Mouse (Mus musculus) brain, embryonic 14.5 days (tissue): ENCODE measurements at regions not wholly inside any gene's neighbourhood (a gene's known extent, or its start where the extent isn't known, plus 50 kb on each side); places are given as distances from the start of the nearest gene placed in this dataset.

Source experiments
- CTCF ChIP-seq: fragments of 200-500 bp; IDR thresholded peaks from 2 replicates; pipeline ENCODE4 v1.5.1; 2012; ENCODE audit warnings: inconsistent platforms, mild to moderate bottlenecking, moderate library complexity, borderline replicate concordance; ENCODE audit not compliant: insufficient read depth, insufficient read length; ENCODE audit errors: extremely low read depth
- POLR2A ChIP-seq: fragments of 200-500 bp; IDR thresholded peaks from 2 replicates; pipeline ENCODE4 v1.6.1; 2012; ENCODE audit warnings: mild to moderate bottlenecking, inconsistent platforms, borderline replicate concordance; ENCODE audit not compliant: poor library complexity, insufficient read depth, insufficient read length, severe bottlenecking; ENCODE audit errors: extremely low read depth

GRCm38 (mm10) chr1:80874140-80874849, 116.0 kb upstream of the Dock10 start:
- TF ChIP-seq CTCF (no peak), POLR2A (no peak)
